Mouse (Mus musculus) c-Kit-negative CD71-positive TER-119-positive erythroid progenitor cells, embryonic 14.5 days (primary cell): ENCODE results near the gene Gal3st2c.
"Not testable (repeated sequence)": the region's sequence is repeated elsewhere in the genome, so short reads cannot be mapped to it uniquely, and the experiment has no call there.

Experiments
- DNase-seq: peaks from one replicate; pipeline ENCODE4 v3.0.0-alpha.2; 2013; ENCODE audit warnings: low read depth, low spot score

Gal3st2c gene

DNA sequence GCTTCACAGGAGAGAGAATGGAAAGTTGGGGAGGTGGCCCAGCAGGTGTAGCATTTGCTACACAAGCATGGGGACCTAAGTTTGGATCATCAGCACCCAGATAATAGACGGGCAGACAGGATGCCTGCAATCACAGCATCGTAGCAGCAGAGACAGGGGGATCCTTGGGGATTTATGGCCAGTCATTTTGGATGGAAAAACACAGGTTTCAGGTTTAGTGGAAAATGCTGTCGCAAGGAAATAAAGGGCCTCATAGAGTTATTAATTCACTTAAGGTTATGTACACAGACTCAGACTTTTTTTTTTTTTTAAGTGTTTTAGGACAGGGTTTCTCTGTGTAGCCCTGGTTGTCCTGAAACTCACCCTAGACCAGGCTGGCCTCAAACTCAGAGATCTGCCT, 55.2 kb downstream of the Gal3st2c start:
- no peak for DNase-seq

DNA sequence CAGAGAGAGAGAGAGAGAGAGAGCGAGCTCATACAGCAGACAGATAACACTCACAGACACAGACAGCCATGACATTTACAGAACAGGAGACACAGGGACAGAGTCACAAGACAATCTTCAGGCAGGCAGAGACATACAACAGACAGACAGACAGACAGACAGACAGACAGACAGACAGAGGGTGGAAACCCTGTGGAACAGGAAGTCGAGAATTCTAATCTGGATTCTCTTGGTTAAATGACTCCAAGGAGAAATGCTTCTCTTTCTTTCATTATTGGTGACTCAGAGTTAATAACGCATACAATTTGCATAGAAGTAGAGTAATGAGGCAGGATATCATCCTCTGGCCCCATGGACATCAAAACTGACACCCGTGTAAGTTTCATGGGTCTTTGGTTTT, 56.2 kb downstream of the Gal3st2c start:
- no peak for DNase-seq

DNA sequence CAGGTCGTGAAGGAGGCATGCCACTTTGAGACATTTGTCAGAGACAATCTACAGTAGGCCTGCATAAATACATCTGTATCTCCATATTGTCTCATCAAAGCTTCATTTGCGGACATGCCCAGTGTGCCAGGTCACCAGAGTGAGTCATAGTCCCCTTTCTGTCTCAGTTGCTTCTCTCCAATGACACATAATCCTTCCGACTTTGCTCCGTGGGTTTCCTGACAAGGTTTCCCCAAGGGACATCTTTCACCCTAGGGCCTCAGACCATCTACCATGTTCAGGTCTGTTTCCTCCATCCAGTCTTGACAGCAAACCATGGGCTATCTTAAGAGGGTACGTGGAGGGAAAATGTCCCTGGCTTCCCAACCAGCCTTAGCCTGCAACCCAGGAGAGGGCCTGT, 60.8 kb downstream of the Gal3st2c start:
- DNase-seq: no peak

DNA sequence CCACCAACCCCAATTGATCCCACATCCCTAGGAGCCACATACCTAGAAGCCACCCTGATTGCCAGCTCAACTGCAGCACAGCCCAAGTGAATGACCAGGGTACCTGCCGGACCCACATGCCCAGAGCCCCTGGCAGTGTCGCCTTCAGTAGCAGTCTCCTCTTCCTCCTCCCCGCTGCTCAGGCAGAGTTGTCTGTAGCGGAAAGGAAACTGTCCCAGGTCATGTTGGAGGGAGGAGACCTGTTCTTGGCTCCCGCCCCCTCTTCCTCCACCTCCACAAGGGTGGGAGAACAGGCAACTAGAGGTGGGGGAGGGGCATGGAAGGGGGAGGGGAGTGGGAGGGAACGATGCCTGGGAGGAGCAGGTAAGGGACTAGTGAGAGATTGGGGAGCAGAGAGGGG, 62.1 kb downstream of the Gal3st2c start, which contains the start of gene Pdcd1:
Gene Pdcd1 (minus strand): TSS at position 181 of the 400 bp plus-strand sequence.
- no peak for DNase-seq

DNA sequence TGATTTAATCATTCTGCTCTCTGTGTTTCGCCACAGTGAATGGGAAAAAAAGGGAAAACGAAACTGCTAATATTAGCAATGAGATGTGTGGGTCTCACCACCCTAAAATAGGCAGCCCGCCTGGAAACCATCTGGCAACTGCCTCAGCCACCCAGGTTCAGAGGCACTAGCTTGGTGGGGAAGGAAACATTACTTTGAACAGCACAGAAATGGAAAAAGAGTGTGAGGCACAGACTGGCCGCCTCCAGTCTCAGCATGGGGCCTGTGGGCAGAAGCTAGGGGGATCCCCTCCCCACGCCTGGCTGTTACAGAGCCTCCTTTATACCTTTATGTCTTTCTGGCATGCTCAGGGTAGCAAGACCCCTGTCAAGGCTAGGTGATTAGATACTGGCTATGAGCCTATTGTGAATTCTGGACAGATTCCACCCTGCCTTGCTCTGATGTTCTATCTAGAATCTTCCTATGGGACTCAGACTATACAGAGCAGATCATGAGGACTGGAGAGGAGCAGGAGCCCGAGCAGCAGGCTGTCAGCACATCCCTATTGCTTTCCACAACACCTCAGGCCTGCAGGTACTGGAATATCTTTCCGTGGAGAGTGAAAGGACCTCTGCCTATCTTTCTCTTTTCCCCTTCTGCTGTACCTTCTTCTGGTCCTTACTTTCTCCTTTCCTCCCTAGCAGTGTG, 63.4 kb downstream of the Gal3st2c start:
- DNase-seq: no peak

DNA sequence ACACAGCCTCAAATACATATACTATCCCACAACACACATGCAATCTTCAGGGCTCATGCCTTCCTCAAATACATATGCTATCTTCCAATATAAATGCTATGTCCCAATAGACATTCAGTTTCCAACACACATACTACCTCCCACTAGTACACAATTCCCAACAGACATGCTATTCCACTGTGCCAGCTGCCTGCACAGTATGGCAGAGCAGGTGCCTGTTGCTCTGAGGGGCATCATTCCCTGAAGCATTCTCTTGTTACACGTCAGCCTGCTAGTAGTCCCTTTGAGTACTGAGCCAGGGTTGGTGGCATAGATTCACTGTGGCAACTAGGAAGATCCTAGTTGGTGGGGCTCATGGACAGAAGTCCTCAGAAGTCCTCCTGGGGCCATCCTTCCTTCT, 64.2 kb downstream of the Gal3st2c start:
- DNase-seq: no peak

DNA sequence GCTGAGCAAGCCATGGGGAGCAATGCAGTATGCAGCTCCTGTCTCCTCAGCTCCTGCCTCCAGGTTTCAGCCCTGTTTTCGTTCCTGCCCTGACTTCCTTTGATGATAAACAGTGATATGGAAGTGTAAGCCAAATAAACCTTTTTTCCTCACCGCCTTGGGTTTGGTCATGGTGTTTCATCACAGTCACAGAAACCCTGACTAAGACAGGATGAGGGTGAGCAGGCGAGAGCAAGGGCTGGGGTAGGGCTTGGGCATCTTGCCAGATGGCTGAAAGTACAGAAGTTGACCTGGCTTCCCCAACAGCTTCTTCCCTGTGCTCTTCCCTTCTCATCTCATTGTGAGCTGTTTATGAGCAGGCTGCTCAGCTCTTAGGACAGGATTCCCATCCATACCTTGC, 65.7 kb downstream of the Gal3st2c start:
- DNase-seq: no peak

DNA sequence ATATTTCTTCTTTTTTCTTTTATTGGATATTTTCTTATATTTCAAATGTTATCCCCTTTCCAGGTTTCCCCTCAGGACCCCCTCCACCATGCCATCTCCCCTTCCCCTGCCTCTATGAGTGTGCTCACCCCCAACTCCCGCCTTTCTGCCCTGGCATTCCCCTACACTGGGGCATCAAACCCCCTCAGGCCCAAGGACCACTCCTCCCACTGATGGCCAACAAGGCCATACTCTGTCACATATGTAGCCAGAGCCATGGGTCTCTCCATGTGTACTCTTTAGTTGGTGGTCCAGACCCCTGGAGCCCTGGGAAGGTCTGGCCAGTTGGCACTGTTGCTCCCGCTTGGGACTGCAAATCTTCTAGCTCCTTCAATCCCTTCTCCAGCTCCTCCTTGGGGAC, 67.1 kb downstream of the Gal3st2c start:
- DNase-seq: no peak

DNA sequence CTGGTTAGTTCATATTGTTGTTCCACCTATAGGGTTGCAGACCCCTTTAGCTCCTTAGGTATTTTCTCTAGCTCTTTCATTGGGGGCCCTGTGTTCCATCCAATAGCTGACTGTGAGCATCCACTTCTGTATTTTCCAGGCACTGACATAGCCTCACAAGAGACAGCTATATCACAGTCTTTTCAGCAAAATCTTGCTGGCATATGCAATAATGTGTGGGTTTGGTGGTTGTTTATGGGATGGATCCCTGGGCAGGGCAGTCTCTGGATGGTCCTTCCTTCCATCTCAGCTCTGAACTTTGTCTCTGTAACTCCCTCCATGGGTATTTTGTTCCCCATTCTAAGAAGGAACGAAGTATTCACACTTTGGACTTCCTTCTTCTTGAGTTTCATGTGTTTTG, 68.0 kb downstream of the Gal3st2c start:
- DNase-seq: not testable (repeated sequence)
